8 mouse cellular contexts compared by ENCODE assay signal in the genomic region with DNA sequence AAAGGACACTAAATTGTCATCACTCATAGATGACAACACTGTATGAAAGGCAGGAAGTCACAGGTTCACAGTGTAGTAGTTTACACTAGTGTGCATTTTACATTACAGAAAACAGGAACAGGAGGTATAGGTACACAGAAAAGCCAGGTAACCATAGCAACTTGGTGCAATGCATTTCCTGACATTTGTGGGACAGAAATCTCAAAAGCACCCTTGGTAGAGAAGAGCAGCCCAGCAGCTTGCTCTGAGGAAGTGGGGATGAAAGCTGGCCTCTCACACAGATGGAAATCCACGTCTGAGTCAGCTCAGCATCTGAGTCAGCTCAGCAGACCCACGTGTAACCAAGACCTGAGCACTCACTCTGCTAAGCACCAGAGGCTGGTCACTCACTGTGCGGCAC. TPM values are rescaled to one million over a fixed set of nuclear protein-coding genes. Genes with fewer than 3 reads are reported as not detected.
A peak's percentile ranks its signal among the peaks of the same experiment; 100 is the strongest.
DNase-seq lines count a peak whose midpoint lies in the region; ATAC-seq lines count a peak whose summit lies in the region.

No protein-coding gene starts in this region.

- H3K4me2 ChIP-seq in heart, embryonic 15.5 days = no peak overlapping the region
- H3K4me2 ChIP-seq in lung, embryonic 16.5 days (ENCODE audit: low read depth, low read length) = no peak overlapping the region

- no peak for ATAC-seq in heart, embryonic 15.5 days (replicated peaks; ENCODE audit: insufficient number of reproducible peaks, insufficient read depth, low FRiP score, low read depth)
- no peak for ATAC-seq in lung, embryonic 16.5 days (ENCODE audit: low read depth)

- no peaks in the 10 kb centered on the region for H3K9me3 ChIP-seq in heart, embryonic 15.5 days (replicated peaks)
- no peaks in the 10 kb centered on the region for H3K9me3 ChIP-seq in lung, embryonic 16.5 days (ENCODE audit: control insufficient read depth, low read length)

- DNase-seq in heart, postnatal 10 days = no peak
- DNase-seq in lung, postnatal 4 days = no peak
- DNase-seq in adrenal gland, postnatal 14 days = peak; percentile 44
- peak; percentile 74 to 77 for DNase-seq in natural killer cell, adult 2 months (ENCODE audit: low spot score in 2 of 2)
- no peak for DNase-seq in ovary, postnatal 14 days (ENCODE audit: low spot score)
- DNase-seq in heart, adult 11 months = no peak

- intact Hi-C loops in heart, postnatal 10 days (cut with DNase I) = no loop called here

- H3K4me1 ChIP-seq in heart, embryonic 15.5 days (replicated peaks) = peaks cover 66% of the 10 kb centered on the region
- peaks cover 37% of the 10 kb centered on the region for H3K4me1 ChIP-seq in lung, embryonic 16.5 days (replicated peaks; ENCODE audit: control insufficient read depth, insufficient read depth, low read length)

- WGBS in heart, embryonic 15.5 days = 53% methylated on average over 3 of the region's 3 CpGs
- 69% methylated on average over 3 of the region's 3 CpGs for WGBS in lung, embryonic 16.5 days

- H3K27me3 ChIP-seq in heart, embryonic 15.5 days = no peaks in the 10 kb centered on the region
- H3K27me3 ChIP-seq in lung, embryonic 16.5 days (ENCODE audit: control insufficient read depth, insufficient read depth, low read depth, low read length) = no peaks in the 10 kb centered on the region

- no peak overlapping the region for H3K4me3 ChIP-seq in heart, embryonic 15.5 days
- no peak overlapping the region for H3K4me3 ChIP-seq in lung, embryonic 16.5 days (ENCODE audit: low read length)

- peaks cover 5% of the 10 kb centered on the region; the same call in 1 of the 2 replicates for H3K36me3 ChIP-seq in heart, embryonic 15.5 days
- peaks cover 11% of the 10 kb centered on the region for H3K36me3 ChIP-seq in lung, embryonic 16.5 days (ENCODE audit: control insufficient read depth, insufficient read depth, low read length)

- no peak overlapping the region for H3K9ac ChIP-seq in heart, embryonic 15.5 days
- H3K9ac ChIP-seq in lung, embryonic 16.5 days (ENCODE audit: low read length) = no peak overlapping the region

- H3K27ac ChIP-seq in heart, embryonic 15.5 days = peak overlapping the region; percentile 87; the same call in 1 of the 2 replicates
- H3K27ac ChIP-seq in lung, embryonic 16.5 days (ENCODE audit: low read length) = 0 out of 2 replicates have a peak overlapping the region, but pooled peaks have one; percentile 8

RNA-seq across cellular contexts. Expression of a gene that starts 59.7 kb away (rescaled TPM):
- polyA plus RNA-seq in heart, embryonic 15.5 days (2015; fragmentation: Nextera tagmentation; extraction: Ambion mirVana) = 35.6 and 49.4 TPM in 2 replicates
- 10 to 100 TPM; 74.3 to 74.9 TPM for total RNA-seq in heart, postnatal 10 days (2021)
- 136 and 141 TPM in 2 replicates for polyA plus RNA-seq in lung, embryonic 16.5 days (2015; fragmentation: Nextera tagmentation; extraction: Ambion mirVana)
- 70.0 and 95.3 TPM in 2 replicates for total RNA-seq in adrenal gland, postnatal 14 days (2021)

Comparison
In these comparisons a context has a peak if more than half of its experiments do, and no peak if none do; other contexts are left out.
1. DNase-seq: peak in adrenal gland, postnatal 14 days (single experiment) and natural killer cell, adult 2 months (2 of 2); none in heart, postnatal 10 days (0 of 2), lung, postnatal 4 days (0 of 2), ovary, postnatal 14 days (single experiment) and heart, adult 11 months (single experiment).